Mouse (Mus musculus) CH12.LX (cell line): ENCODE measurements around the gene Ces4a.

Source experiments
- CTCF ChIP-seq, 2 experiments: IDR thresholded peaks in 1 of 2; conservative IDR thresholded peaks in 1 of 2; 2 replicates each; pipeline ENCODE4 v1.5.1; 2011 to 2012; ENCODE audit warnings: low read depth in 2 of 2, low read length in 2 of 2, improper control_type of control experiment in 1 of 2, inconsistent platforms in 1 of 2, mild to moderate bottlenecking in 1 of 2, moderate library complexity in 1 of 2
- EP300 ChIP-seq: IDR thresholded peaks from 2 replicates; pipeline ENCODE4 v1.6.1; 2011; ENCODE audit warnings: low read length, improper control_type of control experiment
- HCFC1 ChIP-seq: IDR thresholded peaks from 2 replicates; pipeline ENCODE4 v1.6.1; 2012; ENCODE audit warnings: low read depth, mild to moderate bottlenecking, inconsistent platforms, low read length, improper control_type of control experiment
- IRF4 ChIP-seq: IDR thresholded peaks from 2 replicates; pipeline ENCODE4 v1.6.1; 2014; ENCODE audit warnings: low read depth, mild to moderate bottlenecking, inconsistent platforms, low read length, improper control_type of control experiment
- MAZ ChIP-seq: IDR thresholded peaks from 2 replicates; pipeline ENCODE4 v1.6.1; 2012; ENCODE audit warnings: low read depth, mild to moderate bottlenecking, inconsistent platforms, low read length, improper control_type of control experiment, moderate library complexity
- POLR2A ChIP-seq: IDR thresholded peaks from 2 replicates; pipeline ENCODE4 v1.6.1; 2011; ENCODE audit warnings: low read depth, mild to moderate bottlenecking, improper control_type of control experiment, low read length
- TBP ChIP-seq: conservative IDR thresholded peaks from 2 replicates; pipeline ENCODE4 v1.6.1; 2011; ENCODE audit warnings: low read depth, low read length, improper control_type of control experiment

DNA sequence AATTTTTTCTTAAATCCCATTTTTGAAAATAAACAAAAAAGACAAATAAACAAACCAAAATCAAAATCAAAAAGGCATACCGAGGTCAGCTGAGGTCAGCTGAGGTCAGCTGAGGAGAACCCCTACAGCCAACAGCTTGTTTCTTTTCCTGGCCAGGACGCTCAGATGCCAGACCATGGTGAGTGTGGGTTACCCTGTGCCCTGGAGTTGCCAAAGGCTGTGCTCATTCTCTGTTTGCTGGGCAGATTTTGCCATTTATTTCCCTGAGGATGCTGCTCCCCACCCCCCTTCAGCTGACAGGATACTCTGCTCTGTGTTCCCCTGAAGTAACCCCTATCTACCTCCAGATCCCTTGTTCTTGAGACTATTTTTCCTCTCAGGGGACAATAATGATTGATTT lies 35.5 kb downstream of the Ces4a start:
- TF ChIP-seq MAZ (no peak), POLR2A (no peak), HCFC1 (no peak), TBP (no peak), IRF4 (no peak), CTCF (conservative IDR thresholded peaks at IDR 0.05 in 1 of 2, IDR thresholded peaks at IDR 0.05 in 1 of 2; ENCODE audit: low read depth in 2 of 2, low read length in 2 of 2) (no peak), EP300 (no peak)
